Mouse (Mus musculus): Measurements from ENCODE around the gene Rgcc. TPM values are rescaled to one million over a fixed set of nuclear protein-coding genes. Genes with fewer than 3 reads are reported as not detected.

Gene Rgcc
- polyA plus RNA-seq, 1 experiment from 2014 or later = 17.0 TPM

DNA sequence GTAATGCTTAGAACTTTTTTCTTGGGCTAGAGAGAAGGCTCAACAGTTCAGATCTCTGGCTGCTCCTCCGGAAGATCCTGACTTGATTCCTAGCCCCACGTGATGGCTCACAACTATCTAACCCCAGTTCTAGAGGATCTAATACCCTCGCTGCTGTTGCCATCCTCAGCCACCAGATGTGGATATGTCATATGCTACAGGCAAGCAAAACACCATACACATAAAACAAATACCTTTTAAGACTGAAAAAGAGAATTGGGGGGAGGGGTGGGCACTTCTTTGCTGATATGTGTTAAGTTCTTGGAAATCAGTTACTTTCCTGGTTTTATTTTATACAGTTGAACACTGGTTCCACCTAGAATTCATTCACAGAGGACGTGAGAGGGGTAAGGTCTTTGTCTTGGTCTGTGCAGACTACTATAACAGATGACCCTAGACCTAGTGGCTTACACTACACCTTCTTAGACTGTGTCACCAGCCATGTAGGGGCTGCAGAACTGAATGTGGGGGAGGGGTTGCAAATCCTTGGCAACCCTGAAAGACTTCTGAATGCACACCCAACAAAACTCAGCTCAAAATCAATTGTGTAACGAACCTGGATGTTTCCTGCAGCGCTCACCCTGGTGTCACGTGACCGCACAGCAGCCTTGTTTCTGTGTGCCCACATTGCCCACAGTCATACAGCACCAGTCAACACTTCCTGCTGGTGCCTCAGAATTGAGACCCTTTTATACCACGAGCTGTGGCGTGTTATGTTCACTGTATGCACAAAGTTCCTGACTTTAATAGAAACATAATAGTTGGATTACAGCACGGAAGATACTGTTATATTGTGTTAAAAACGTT lies 58.2 kb downstream of the Rgcc start:
- DNase-seq (ENCODE audit: low spot score) = no peak
- Histone ChIP-seq H3K4me1 (peaks cover 26% of the 10 kb centered on the region), H3K36me3 (0 out of 2 replicates have a peak, but pooled peaks cover 2% of the 10 kb centered on the region), H3K27me3 (ENCODE audit: insufficient read depth, poor library complexity, severe bottlenecking) (peaks cover 11% of the 10 kb centered on the region; the same call in 1 of the 2 replicates), H3K9me3 (no peaks in the 10 kb centered on the region), H3K27ac (no peak overlapping the region), H3K4me3 (no peak overlapping the region)
- WGBS = 80% methylated on average over 12 of the region's 12 CpGs

DNA sequence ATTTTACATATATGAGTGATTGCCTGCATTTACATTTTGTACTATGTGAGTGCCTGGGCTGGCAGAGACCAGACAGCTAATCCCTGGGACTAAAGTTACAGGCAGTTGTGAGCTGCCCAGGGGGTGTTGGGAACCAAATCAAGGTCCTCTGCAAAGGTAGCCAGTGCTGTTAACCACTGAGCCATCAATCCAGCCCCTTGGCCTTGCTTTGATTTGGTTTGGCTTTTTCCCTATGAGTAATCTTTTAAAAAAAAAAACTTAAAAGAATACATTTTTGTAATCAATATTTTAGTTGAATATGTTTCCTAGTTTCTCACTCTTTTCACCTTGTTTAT lies 59.1 kb downstream of the Rgcc start:
- 0 out of 2 replicates have a peak, but pooled peaks cover 2% of the 10 kb centered on the region for H3K36me3 ChIP-seq
- peak; percentile 56 for DNase-seq (ENCODE audit: low spot score)
- H3K9me3 ChIP-seq = no peaks in the 10 kb centered on the region
- peaks cover 11% of the 10 kb centered on the region; the same call in 1 of the 2 replicates for H3K27me3 ChIP-seq (ENCODE audit: insufficient read depth, poor library complexity, severe bottlenecking)
- no peak overlapping the region for H3K4me3 ChIP-seq
- H3K27ac ChIP-seq = no peak overlapping the region
- peaks cover 23% of the 10 kb centered on the region for H3K4me1 ChIP-seq

DNA sequence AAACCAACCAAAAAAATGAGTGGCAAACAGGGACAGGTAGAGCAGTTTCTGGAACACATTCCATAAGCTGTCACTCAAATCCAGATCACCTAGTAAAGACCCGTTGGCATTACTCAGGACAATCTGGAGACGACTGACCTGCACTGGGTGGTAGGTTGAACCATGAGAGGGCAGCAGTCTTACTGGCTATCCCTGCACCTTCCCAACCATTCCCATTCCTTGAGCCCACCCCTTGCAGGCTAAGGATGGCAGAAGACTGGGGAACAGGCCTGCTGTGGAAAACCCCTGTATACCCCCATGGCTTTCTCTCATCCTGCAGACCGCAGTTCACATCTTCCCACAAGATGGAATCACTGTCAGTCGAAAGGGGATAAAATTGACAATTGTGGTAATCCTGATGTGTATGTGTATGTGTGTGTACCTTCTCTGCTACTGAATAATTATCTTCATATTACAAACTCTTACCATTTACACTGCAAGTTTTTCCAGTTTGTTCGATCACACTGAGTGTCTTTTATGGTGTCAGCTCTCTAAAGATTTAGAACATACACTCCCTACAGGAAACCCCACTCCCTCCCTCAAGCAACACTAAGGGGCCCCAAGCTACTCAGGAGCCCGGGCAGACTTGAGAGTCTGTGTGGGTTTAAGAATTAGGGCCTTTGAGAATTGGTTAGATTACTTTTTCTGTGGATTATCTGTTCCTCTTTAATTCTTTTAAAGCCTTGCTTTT lies 59.6 kb downstream of the Rgcc start:
- 66% methylated on average over 6 of the region's 6 CpGs for WGBS
- H3K4me1 ChIP-seq = peaks cover 24% of the 10 kb centered on the region
- peak; percentile 66 for DNase-seq (ENCODE audit: low spot score)

DNA sequence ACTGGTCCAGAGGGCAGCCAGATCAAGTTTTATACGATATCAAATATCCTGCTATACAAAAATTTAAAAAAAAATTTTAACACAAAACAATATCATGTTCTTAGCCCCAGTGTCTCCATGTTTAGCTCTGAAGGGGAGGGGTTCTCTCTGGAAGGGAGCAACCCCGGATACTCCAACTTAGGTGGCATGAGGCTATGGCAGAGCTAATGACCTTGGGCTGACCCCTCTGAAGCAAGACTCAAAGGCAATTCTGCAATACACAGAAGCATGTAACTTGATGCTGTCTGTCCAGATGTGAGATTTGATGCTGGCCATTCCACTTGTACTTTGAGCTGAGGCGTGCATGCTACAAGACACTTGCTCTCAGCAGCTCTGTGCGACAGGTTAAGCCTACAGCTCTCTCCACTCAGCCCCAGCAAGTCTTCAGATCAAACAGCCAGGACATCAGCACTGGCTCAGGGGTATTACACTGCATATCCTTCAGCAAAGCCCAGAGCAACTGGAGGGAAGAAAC lies 60.3 kb downstream of the Rgcc start:
- H3K4me1 ChIP-seq = peaks cover 26% of the 10 kb centered on the region
- H3K27ac ChIP-seq = no peak overlapping the region
- 0 out of 2 replicates have a peak, but pooled peaks cover 2% of the 10 kb centered on the region for H3K36me3 ChIP-seq
- no peak overlapping the region for H3K4me3 ChIP-seq
- 0 out of 2 replicates have a peak, but pooled peaks cover 4% of the 10 kb centered on the region for H3K27me3 ChIP-seq (ENCODE audit: insufficient read depth, poor library complexity, severe bottlenecking)
- 50% methylated on average over 4 of the region's 4 CpGs for WGBS
- no peak for DNase-seq (ENCODE audit: low spot score)
- H3K9me3 ChIP-seq = no peaks in the 10 kb centered on the region

More for the DNA sequence above, 59.6 kb downstream of the Rgcc start:
- no peaks in the 10 kb centered on the region for H3K9me3 ChIP-seq
- peaks cover 7% of the 10 kb centered on the region; the same call in 1 of the 2 replicates for H3K27me3 ChIP-seq (ENCODE audit: insufficient read depth, poor library complexity, severe bottlenecking)
- H3K4me3 ChIP-seq = no peak overlapping the region
- H3K27ac ChIP-seq = no peak overlapping the region
- H3K36me3 ChIP-seq = 0 out of 2 replicates have a peak, but pooled peaks cover 2% of the 10 kb centered on the region

DNA sequence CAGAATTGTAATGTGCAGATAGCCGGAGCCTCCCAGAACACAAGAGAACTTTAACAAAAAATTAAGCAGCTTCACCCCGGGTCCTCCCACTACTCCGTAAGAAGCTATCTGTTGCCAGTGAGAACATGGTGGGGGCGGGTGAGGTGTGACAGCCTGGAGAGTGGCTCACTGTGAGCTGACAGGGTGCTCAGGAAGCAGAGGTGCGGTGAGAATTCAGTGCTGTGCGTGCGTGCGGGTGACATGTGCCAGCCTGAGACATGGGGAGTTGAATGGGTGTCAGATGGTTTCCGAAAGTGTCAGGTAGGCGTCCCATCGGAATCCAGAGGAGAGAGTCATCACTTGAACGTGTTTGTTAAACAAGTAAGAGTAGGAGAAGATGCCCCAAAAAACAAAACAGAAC lies 62.0 kb downstream of the Rgcc start:
- Histone ChIP-seq H3K36me3 (0 out of 2 replicates have a peak, but pooled peaks cover 2% of the 10 kb centered on the region), H3K27me3 (ENCODE audit: insufficient read depth, poor library complexity, severe bottlenecking) (0 out of 2 replicates have a peak, but pooled peaks cover 6% of the 10 kb centered on the region), H3K9me3 (no peaks in the 10 kb centered on the region), H3K4me3 (no peak overlapping the region), H3K27ac (peak overlapping the region; percentile 67), H3K4me1 (peaks cover 26% of the 10 kb centered on the region)
- DNase-seq (ENCODE audit: low spot score) = no peak
- WGBS = 69% methylated on average over 12 of the region's 12 CpGs

Other genes starting within 250 kb of the Rgcc start
- gene Zfp957, start 54.3 kb downstream of the Rgcc start, polyA plus RNA-seq (2016; fragmentation: Nextera tagmentation; extraction: Ambion mirVana) = 0.06 TPM in 1 of 2 replicates, not detected in the other
- 27.1 and 30.2 TPM in 2 replicates for gene Naa16, start 89.1 kb upstream of the Rgcc start, polyA plus RNA-seq (2016; fragmentation: Nextera tagmentation; extraction: Ambion mirVana)
- 9.1 and 9.4 TPM in 2 replicates for gene Mtrf1, start 96.1 kb upstream of the Rgcc start, polyA plus RNA-seq (2016; fragmentation: Nextera tagmentation; extraction: Ambion mirVana)
- 9.2 and 9.3 TPM in 2 replicates for gene Kbtbd7, start 124.9 kb upstream of the Rgcc start, polyA plus RNA-seq (2016; fragmentation: Nextera tagmentation; extraction: Ambion mirVana)
- gene Kbtbd6, start 150.2 kb upstream of the Rgcc start, polyA plus RNA-seq (2016; fragmentation: Nextera tagmentation; extraction: Ambion mirVana) = 2.9 and 3.8 TPM in 2 replicates
- gene Elf1, start 179.5 kb upstream of the Rgcc start, polyA plus RNA-seq (2016; fragmentation: Nextera tagmentation; extraction: Ambion mirVana) = 7.4 and 7.5 TPM in 2 replicates
- gene Wbp4, start 179.9 kb upstream of the Rgcc start, polyA plus RNA-seq (2016; fragmentation: Nextera tagmentation; extraction: Ambion mirVana) = 28.4 and 33.6 TPM in 2 replicates